Mouse (Mus musculus): Measurements from ENCODE around the gene Clcnka.

- no peak for TF ChIP-seq MAFK (IDR thresholded peaks at IDR 0.05; ENCODE audit: borderline replicate concordance, low read depth, low read length)
- no peak for TF ChIP-seq EP300 (IDR thresholded peaks at IDR 0.05; ENCODE audit: low read depth in 1 of 2, low read length in 2 of 2)
- no peak for TF ChIP-seq MAX (IDR thresholded peaks at IDR 0.05; ENCODE audit: low read length)
- TF ChIP-seq ZC3H11A (IDR thresholded peaks at IDR 0.05; ENCODE audit: low read depth, low read length), result no peak
- no peak for TF ChIP-seq USF2 (IDR thresholded peaks at IDR 0.05; ENCODE audit: borderline replicate concordance in 1 of 2, insufficient read depth in 1 of 2, low read depth in 1 of 2, low read length in 2 of 2)
- no peak for TF ChIP-seq GATA1 (IDR thresholded peaks at IDR 0.05; ENCODE audit: low read depth, low read length)
- TF ChIP-seq TBP (IDR thresholded peaks at IDR 0.05; ENCODE audit: low read depth, low read length), result no peak
- TF ChIP-seq POLR2A (IDR thresholded peaks at IDR 0.05; ENCODE audit: control insufficient read depth in 1 of 2, insufficient read depth in 1 of 2, low read depth in 1 of 2, low read length in 2 of 2, poor library complexity in 1 of 2), result no peak
- TF ChIP-seq CTCF (IDR thresholded peaks at IDR 0.05 in 2 of 3, conservative IDR thresholded peaks at IDR 0.05 in 1 of 3; ENCODE audit: control insufficient read depth in 1 of 3, insufficient read depth in 1 of 3, low read depth in 2 of 3, low read length in 3 of 3, poor library complexity in 1 of 3, severe bottlenecking in 1 of 3), result no peak
- TF ChIP-seq POLR2AphosphoS2 (IDR thresholded peaks at IDR 0.05; ENCODE audit: low read length), result no peak
- no peak for TF ChIP-seq ETS1 (IDR thresholded peaks at IDR 0.05; ENCODE audit: low read depth, low read length)
These were observed 53.3 kb downstream of the Clcnka start for GRCm38 (mm10) chr4:141345219-141345618.

Measured in MEL (cell line).